Mouse (Mus musculus): ENCODE results near the gene Mettl7b.
A peak's percentile ranks its signal among the peaks of the same experiment; 100 is the strongest.

Gene Mettl7b

GRCm38 (mm10) chr10:128919966-128920365, 40.8 kb downstream of the Mettl7b start:
- no peak for DNase-seq (ENCODE audit: low spot score in 2 of 2)

GRCm38 (mm10) chr10:128919203-128919631, 41.6 kb downstream of the Mettl7b start:
- no peak for DNase-seq (ENCODE audit: low spot score in 2 of 2)

GRCm38 (mm10) chr10:128918246-128918645, 42.5 kb downstream of the Mettl7b start:
- no peak for DNase-seq (ENCODE audit: low spot score in 2 of 2)

- DNase-seq (ENCODE audit: low spot score in 2 of 2) = no peak
Measured at GRCm38 (mm10) chr10:128917400-128917799, 43.4 kb downstream of the Mettl7b start.

GRCm38 (mm10) chr10:128916665-128917064, 44.1 kb downstream of the Mettl7b start:
- DNase-seq (ENCODE audit: low spot score in 2 of 2) = no peak

- no peak for DNase-seq (ENCODE audit: low spot score in 2 of 2)
Measured at GRCm38 (mm10) chr10:128915550-128915949, 45.2 kb downstream of the Mettl7b start.

- no peak for DNase-seq (ENCODE audit: low spot score in 2 of 2)
Measured at GRCm38 (mm10) chr10:128913696-128914095, 47.1 kb downstream of the Mettl7b start.

- peak; percentile 76 to 86 for DNase-seq (ENCODE audit: low spot score in 2 of 2)
Measured at GRCm38 (mm10) chr10:128913219-128913618, 47.6 kb downstream of the Mettl7b start.

- DNase-seq (ENCODE audit: low spot score in 2 of 2) = no peak
Measured at GRCm38 (mm10) chr10:128912791-128913190, 48.0 kb downstream of the Mettl7b start.

GRCm38 (mm10) chr10:128912268-128912667, 48.5 kb downstream of the Mettl7b start:
- DNase-seq (ENCODE audit: low spot score in 2 of 2) = no peak

GRCm38 (mm10) chr10:128911430-128911829, 49.4 kb downstream of the Mettl7b start:
- no peak for DNase-seq (ENCODE audit: low spot score in 2 of 2)

- peak in 1 of 2 experiments; percentile 57 for DNase-seq (ENCODE audit: low spot score in 2 of 2)
Measured at GRCm38 (mm10) chr10:128910066-128910841, 50.5 kb downstream of the Mettl7b start.

GRCm38 (mm10) chr10:128909567-128910028, 51.2 kb downstream of the Mettl7b start:
- DNase-seq (ENCODE audit: low spot score in 2 of 2) = peak; percentile 53 to 63

GRCm38 (mm10) chr10:128908778-128909448, 51.9 kb downstream of the Mettl7b start:
- no peak for DNase-seq (ENCODE audit: low spot score in 2 of 2)
